Mouse (Mus musculus): Measurements from ENCODE around the gene 1700025G04Rik. TPM values are rescaled to one million over a fixed set of nuclear protein-coding genes. Genes with fewer than 3 reads are reported as not detected.

The 1700025G04Rik gene
- polyA plus RNA-seq, 1 experiment from 2014 or later, result 16.7 TPM

DNA sequence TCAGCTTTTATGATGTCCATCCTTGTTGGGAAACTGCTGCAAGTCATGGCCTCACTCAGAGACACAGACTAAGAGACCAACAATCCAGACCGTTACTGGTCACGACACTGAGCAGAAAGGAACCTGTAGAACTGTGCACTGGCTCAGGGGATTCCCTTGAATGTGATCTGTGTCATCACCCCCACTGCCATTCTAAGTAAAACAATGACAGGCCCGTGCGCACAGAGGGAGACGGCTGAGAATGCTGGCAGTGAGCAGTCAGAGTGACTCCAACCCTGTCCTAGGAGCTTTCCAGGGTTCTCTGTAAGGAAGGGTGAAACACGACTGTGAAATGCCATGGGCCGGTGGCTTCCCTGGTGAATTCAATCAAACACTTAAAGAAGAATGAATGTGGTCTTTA lies 132.3 kb downstream of the 1700025G04Rik start:
- Histone ChIP-seq H3K27me3 (ENCODE audit: control insufficient read depth, insufficient read depth, low read depth, low read length) (no peaks in the 10 kb centered on the region), H3K4me2 (ENCODE audit: low read depth, low read length) (no peak overlapping the region), H3K36me3 (ENCODE audit: control insufficient read depth, insufficient read depth, low read length) (no peaks in the 10 kb centered on the region), H3K9me3 (ENCODE audit: control insufficient read depth, low read length) (no peaks in the 10 kb centered on the region), H3K27ac (ENCODE audit: low read length) (no peak overlapping the region), H3K9ac (ENCODE audit: low read length) (no peak overlapping the region), H3K4me1 (replicated peaks; ENCODE audit: control insufficient read depth, insufficient read depth, low read length) (peaks cover 9% of the 10 kb centered on the region; the same call in 1 of the 2 replicates), H3K4me3 (ENCODE audit: low read length) (no peak overlapping the region)
- 50% methylated on average over 7 of the region's 7 CpGs for WGBS
- ATAC-seq (ENCODE audit: low read depth), result no peak

DNA sequence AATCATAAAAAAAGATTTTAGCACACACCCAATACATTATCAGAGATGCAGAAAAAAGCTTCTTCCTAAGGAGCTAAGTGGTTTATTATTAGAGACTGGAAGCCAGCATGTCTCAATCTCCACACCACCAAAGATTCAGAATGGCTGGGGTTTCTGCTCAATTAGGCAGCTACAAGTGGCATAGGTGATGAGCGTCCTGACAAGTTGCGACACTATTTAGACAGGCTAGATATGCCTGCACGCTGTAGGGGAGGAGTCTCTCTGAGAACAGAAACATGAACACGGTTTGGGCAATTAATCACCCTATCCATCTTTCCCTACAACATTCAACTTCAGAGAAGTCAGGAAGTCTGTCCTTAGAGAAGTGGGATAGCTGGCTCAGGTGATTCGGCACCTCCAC lies 134.1 kb downstream of the 1700025G04Rik start:
- no peak overlapping the region for H3K27ac ChIP-seq (ENCODE audit: low read length)
- H3K4me2 ChIP-seq (ENCODE audit: low read depth, low read length), result no peak overlapping the region
- H3K9me3 ChIP-seq (ENCODE audit: control insufficient read depth, low read length), result no peaks in the 10 kb centered on the region
- no peak overlapping the region for H3K9ac ChIP-seq (ENCODE audit: low read length)
- H3K4me3 ChIP-seq (ENCODE audit: low read length), result no peak overlapping the region
- WGBS, result 38% methylated on average over 5 of the region's 5 CpGs
- H3K36me3 ChIP-seq (ENCODE audit: control insufficient read depth, insufficient read depth, low read length), result no peaks in the 10 kb centered on the region
- peaks cover 9% of the 10 kb centered on the region; the same call in 1 of the 2 replicates for H3K4me1 ChIP-seq (replicated peaks; ENCODE audit: control insufficient read depth, insufficient read depth, low read length)
- no peak for ATAC-seq (ENCODE audit: low read depth)
- no peaks in the 10 kb centered on the region for H3K27me3 ChIP-seq (ENCODE audit: control insufficient read depth, insufficient read depth, low read depth, low read length)

DNA sequence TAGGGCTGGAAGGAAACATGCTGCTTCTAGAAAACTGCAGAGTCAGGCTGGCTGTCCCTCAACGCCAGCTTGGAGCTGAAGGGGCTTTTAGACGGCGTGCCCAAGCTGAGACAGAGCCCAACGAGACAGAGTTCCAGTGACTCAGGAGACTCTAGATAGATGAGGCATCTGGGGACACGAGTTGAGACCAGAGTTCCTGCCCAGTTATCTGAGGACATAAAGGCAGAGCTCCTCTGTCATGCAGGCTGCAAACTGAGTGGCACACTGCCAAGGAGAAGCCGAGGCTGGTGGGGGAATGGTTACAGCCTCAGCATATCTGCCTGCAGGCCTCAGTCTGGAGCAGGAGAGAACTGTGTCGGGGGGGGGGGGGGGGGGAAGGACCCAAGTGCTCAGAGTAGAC lies 136.4 kb downstream of the 1700025G04Rik start:
- Histone ChIP-seq H3K4me1 (replicated peaks; ENCODE audit: control insufficient read depth, insufficient read depth, low read length) (peaks cover 9% of the 10 kb centered on the region; the same call in 1 of the 2 replicates), H3K9ac (ENCODE audit: low read length) (no peak overlapping the region), H3K4me2 (ENCODE audit: low read depth, low read length) (no peak overlapping the region), H3K9me3 (ENCODE audit: control insufficient read depth, low read length) (no peaks in the 10 kb centered on the region), H3K27ac (ENCODE audit: low read length) (no peak overlapping the region), H3K36me3 (ENCODE audit: control insufficient read depth, insufficient read depth, low read length) (no peaks in the 10 kb centered on the region), H3K4me3 (ENCODE audit: low read length) (no peak overlapping the region), H3K27me3 (ENCODE audit: control insufficient read depth, insufficient read depth, low read depth, low read length) (no peaks in the 10 kb centered on the region)
- ATAC-seq (ENCODE audit: low read depth), result peak; percentile 77
- WGBS, result 32% methylated on average over 6 of the region's 7 CpGs

DNA sequence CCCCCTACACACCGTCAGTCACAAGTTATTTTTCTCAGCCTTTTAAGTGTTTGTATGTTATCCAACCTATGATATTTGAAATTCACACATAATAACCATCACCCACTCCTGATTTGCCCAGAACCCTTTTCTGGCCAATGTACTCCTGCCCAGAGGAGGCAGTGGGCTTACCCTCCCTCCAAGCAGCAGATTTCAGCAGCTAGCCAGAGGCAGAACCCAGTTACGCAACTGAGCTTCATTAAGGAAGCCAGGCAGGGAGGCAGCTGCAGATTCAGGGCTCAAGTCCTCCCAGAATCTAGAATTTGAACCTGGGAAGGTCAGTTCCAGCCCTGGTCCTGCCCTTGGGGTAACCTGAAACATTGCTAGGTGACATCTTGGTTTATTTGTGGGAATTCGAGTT lies 141.9 kb downstream of the 1700025G04Rik start:
- H3K9me3 ChIP-seq (ENCODE audit: control insufficient read depth, low read length), result no peaks in the 10 kb centered on the region
- no peak overlapping the region for H3K4me2 ChIP-seq (ENCODE audit: low read depth, low read length)
- H3K27me3 ChIP-seq (ENCODE audit: control insufficient read depth, insufficient read depth, low read depth, low read length), result no peaks in the 10 kb centered on the region
- H3K36me3 ChIP-seq (ENCODE audit: control insufficient read depth, insufficient read depth, low read length), result no peaks in the 10 kb centered on the region
- peaks cover 12% of the 10 kb centered on the region; the same call in 1 of the 2 replicates for H3K4me1 ChIP-seq (replicated peaks; ENCODE audit: control insufficient read depth, insufficient read depth, low read length)
- 44% methylated on average over 3 of the region's 3 CpGs for WGBS
- no peak overlapping the region for H3K9ac ChIP-seq (ENCODE audit: low read length)
- ATAC-seq (ENCODE audit: low read depth), result peak; percentile 59
- no peak overlapping the region for H3K4me3 ChIP-seq (ENCODE audit: low read length)
- H3K27ac ChIP-seq (ENCODE audit: low read length), result peak overlapping the region; percentile 34; the same call in 1 of the 2 replicates

DNA sequence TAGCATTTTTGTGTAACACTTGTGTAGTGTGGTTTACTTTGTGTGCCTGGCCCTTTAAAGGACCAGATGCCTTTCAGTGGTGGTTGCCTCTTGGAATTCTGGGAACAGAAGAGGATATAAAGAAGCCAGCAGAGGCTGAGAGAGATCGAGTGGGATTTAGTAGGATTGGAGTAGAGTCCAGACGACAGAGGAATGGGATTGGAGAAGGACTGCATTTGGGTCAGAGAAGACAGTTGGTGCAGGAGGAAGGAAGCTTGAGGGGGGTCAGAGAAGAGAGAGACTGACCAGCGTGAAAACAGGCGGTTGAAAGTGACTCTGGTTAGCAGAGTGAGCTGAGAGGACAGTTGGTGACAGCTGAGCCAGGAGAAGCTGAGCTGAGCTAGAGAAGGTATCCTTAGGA lies 142.4 kb downstream of the 1700025G04Rik start:
- Histone ChIP-seq H3K27ac (ENCODE audit: low read length) (peak overlapping the region; percentile 34; the same call in 1 of the 2 replicates), H3K4me3 (ENCODE audit: low read length) (no peak overlapping the region; the same call in 1 of the 2 replicates), H3K4me2 (ENCODE audit: low read depth, low read length) (peak overlapping the region; percentile 23), H3K36me3 (ENCODE audit: control insufficient read depth, insufficient read depth, low read length) (no peaks in the 10 kb centered on the region), H3K9ac (ENCODE audit: low read length) (no peak overlapping the region), H3K9me3 (ENCODE audit: control insufficient read depth, low read length) (no peaks in the 10 kb centered on the region), H3K4me1 (replicated peaks; ENCODE audit: control insufficient read depth, insufficient read depth, low read length) (peaks cover 12% of the 10 kb centered on the region; the same call in 1 of the 2 replicates), H3K27me3 (ENCODE audit: control insufficient read depth, insufficient read depth, low read depth, low read length) (no peaks in the 10 kb centered on the region)
- 22% methylated on average over 4 of the region's 4 CpGs for WGBS
- ATAC-seq (ENCODE audit: low read depth), result 0 out of 2 replicates have a peak, but pooled peaks have one; percentile 4

DNA sequence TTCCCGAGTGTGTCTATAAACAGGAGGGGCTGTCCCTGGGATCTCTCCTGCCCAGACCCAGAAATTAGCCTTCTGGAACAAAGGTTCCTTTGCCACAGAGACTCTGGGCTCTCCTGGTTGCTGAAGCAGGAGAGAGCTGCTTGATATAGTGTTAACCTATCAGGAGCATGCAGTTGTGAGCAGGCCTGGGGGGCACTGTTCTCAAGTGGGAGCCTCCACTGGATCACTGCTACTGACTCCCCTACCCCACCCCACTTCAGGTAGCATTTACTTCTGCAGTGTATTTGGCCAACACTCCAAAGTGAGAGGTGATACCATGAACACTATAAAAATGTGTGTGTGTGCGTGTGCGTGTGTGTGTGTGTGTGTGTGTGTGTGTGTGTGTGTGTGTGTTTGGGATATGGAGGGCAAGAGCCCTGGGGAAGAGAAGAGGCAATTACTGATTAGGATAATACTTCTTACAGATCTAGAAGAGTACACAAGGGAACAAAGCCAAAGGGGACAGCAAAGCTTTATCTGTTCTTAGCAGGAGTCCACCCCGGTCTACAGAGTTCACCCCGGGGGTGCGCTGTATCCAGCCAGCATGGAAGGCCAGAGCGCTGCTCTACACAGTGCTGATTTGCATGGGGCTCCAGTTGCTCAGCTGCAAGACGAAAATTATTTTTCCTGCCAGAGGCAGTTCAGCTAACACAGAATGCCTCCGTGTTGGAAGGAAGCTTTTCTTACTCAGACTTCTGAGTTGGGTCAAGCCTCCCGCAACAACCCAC lies 145.3 kb downstream of the 1700025G04Rik start:
- peaks cover 18% of the 10 kb centered on the region; the same call in 1 of the 2 replicates for H3K4me1 ChIP-seq (replicated peaks; ENCODE audit: control insufficient read depth, insufficient read depth, low read length)
- peak; percentile 31; the same call in 1 of the 2 replicates for ATAC-seq (ENCODE audit: low read depth)

DNA sequence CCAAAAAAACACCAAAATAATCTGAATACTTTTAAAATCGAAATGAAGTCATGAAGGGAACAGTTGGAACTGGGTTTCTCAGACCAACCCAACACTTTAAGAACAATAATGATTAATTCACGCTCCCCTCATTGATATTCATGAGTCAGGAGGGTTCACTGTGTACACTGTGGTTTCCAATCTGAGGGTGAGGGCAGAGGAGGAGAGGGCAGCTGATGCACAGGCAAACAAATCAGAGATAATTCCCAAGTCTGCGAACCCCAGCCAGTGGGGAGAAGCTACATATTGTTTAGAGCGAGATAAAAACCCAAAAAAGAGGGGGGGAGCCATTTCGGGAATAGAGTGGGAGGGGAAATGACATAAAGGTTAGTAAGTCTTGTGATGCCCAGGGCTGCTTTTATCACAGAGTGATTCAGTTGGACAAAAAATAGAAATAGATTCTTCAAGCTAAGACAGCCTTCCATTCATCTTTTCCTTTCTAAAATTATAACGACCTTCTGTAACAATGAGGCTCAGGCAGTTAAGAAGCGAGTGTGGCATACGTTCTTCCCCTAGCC lies 146.2 kb downstream of the 1700025G04Rik start:
- Histone ChIP-seq H3K27ac (ENCODE audit: low read length) (no peak overlapping the region), H3K27me3 (ENCODE audit: control insufficient read depth, insufficient read depth, low read depth, low read length) (no peaks in the 10 kb centered on the region), H3K4me3 (ENCODE audit: low read length) (no peak overlapping the region), H3K4me2 (ENCODE audit: low read depth, low read length) (no peak overlapping the region), H3K4me1 (replicated peaks; ENCODE audit: control insufficient read depth, insufficient read depth, low read length) (peaks cover 18% of the 10 kb centered on the region; the same call in 1 of the 2 replicates), H3K36me3 (ENCODE audit: control insufficient read depth, insufficient read depth, low read length) (no peaks in the 10 kb centered on the region), H3K9ac (ENCODE audit: low read length) (no peak overlapping the region), H3K9me3 (ENCODE audit: control insufficient read depth, low read length) (no peaks in the 10 kb centered on the region)
- 57% methylated on average over 8 of the region's 8 CpGs for WGBS
- ATAC-seq (ENCODE audit: low read depth), result no peak

More for the DNA sequence above, 145.3 kb downstream of the 1700025G04Rik start:
- H3K4me2 ChIP-seq (ENCODE audit: low read depth, low read length), result no peak overlapping the region
- H3K27ac ChIP-seq (ENCODE audit: low read length), result no peak overlapping the region
- no peaks in the 10 kb centered on the region for H3K36me3 ChIP-seq (ENCODE audit: control insufficient read depth, insufficient read depth, low read length)
- no peaks in the 10 kb centered on the region for H3K27me3 ChIP-seq (ENCODE audit: control insufficient read depth, insufficient read depth, low read depth, low read length)
- H3K9ac ChIP-seq (ENCODE audit: low read length), result no peak overlapping the region
- WGBS, result 41% methylated on average over 10 of the region's 10 CpGs
- H3K9me3 ChIP-seq (ENCODE audit: control insufficient read depth, low read length), result no peaks in the 10 kb centered on the region
- H3K4me3 ChIP-seq (ENCODE audit: low read length), result no peak overlapping the region

DNA sequence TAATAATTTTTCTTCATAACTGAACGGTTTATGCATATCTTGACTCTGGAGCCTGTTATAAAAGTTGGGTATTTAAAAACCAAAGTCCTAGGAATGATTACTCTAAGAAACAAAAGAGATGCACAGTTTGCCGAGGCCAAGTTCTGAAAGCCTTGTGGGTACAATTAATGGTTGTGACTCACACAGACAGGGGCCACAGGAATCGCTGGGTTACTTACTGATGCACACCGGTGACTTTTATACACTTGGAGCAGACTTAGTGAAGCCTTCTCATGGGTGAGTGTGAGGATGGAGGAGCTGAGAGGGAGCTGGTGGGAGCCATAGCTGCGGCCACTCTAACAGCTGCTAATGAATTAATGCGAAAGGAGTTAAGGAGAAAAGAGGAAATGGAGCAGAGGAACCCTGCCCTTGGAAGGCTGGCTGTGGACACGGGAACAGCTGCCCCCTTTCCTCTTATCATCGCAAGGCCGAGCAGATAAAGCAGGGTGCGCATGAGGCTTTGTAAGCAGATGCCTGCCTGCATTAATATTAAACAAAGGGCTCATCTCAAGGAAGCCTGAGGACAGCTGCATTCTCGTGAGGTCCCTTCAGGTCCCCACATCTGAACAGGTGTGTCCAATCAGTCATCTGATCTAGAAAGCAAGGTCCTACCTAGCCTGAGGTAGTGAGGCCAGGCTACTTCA lies 146.8 kb downstream of the 1700025G04Rik start:
- ATAC-seq (ENCODE audit: low read depth), result no peak
- Histone ChIP-seq H3K27me3 (ENCODE audit: control insufficient read depth, insufficient read depth, low read depth, low read length) (no peaks in the 10 kb centered on the region), H3K9ac (ENCODE audit: low read length) (no peak overlapping the region), H3K27ac (ENCODE audit: low read length) (no peak overlapping the region), H3K4me1 (replicated peaks; ENCODE audit: control insufficient read depth, insufficient read depth, low read length) (peaks cover 18% of the 10 kb centered on the region; the same call in 1 of the 2 replicates), H3K4me3 (ENCODE audit: low read length) (no peak overlapping the region), H3K9me3 (ENCODE audit: control insufficient read depth, low read length) (no peaks in the 10 kb centered on the region), H3K36me3 (ENCODE audit: control insufficient read depth, insufficient read depth, low read length) (no peaks in the 10 kb centered on the region), H3K4me2 (ENCODE audit: low read depth, low read length) (no peak overlapping the region)
- 54% methylated on average over 11 of the region's 11 CpGs for WGBS

DNA sequence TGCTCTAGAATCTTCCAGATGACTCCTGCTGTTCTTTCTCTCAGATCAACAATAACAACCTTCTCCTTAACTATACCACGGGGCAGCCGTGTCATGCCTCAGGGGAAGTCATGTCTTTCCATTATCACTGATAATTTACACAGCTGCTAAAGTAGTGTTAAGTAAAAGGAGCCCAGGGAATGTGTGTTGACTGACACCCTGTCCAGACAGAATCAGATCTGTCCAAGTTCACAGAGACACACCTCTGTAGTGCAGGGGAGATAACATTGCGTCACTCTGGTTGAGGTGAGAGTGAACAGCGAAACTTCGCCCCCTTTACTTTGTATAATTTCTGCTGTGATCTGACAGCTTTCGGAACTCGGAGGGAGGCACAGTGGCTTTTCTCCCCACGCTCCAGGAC lies 149.9 kb downstream of the 1700025G04Rik start:
- WGBS, result 34% methylated on average over 8 of the region's 8 CpGs
- H3K4me2 ChIP-seq (ENCODE audit: low read depth, low read length), result no peak overlapping the region
- no peak overlapping the region for H3K9ac ChIP-seq (ENCODE audit: low read length)

More for the DNA sequence above, 149.9 kb downstream of the 1700025G04Rik start:
- no peaks in the 10 kb centered on the region for H3K27me3 ChIP-seq (ENCODE audit: control insufficient read depth, insufficient read depth, low read depth, low read length)
- H3K9me3 ChIP-seq (ENCODE audit: control insufficient read depth, low read length), result no peaks in the 10 kb centered on the region
- no peak overlapping the region for H3K4me3 ChIP-seq (ENCODE audit: low read length)
- peaks cover 11% of the 10 kb centered on the region; the same call in 1 of the 2 replicates for H3K4me1 ChIP-seq (replicated peaks; ENCODE audit: control insufficient read depth, insufficient read depth, low read length)
- H3K27ac ChIP-seq (ENCODE audit: low read length), result no peak overlapping the region
- H3K36me3 ChIP-seq (ENCODE audit: control insufficient read depth, insufficient read depth, low read length), result no peaks in the 10 kb centered on the region
- ATAC-seq (ENCODE audit: low read depth), result no peak

Measured in lung, embryonic 16.5 days (tissue).